Mouse (Mus musculus) stomach, postnatal 0 days (tissue): Measurements from ENCODE around the gene Kif14. TPM values are rescaled to one million over a fixed set of nuclear protein-coding genes. Genes with fewer than 3 reads are reported as not detected.

ENCODE experiments used
- ATAC-seq: fragments of 200-750 bp; cut with Nextera tagmentation; 2 replicates; pipeline ENCODE4 v1.8.0; 2017; ENCODE audit not compliant: low FRiP score, low TSS enrichment
- DNase-seq: peaks from one replicate; pipeline ENCODE4 v3.0.0-alpha.2; 2016; ENCODE audit warnings: low spot score
- H3K27ac ChIP-seq: fragments of 300-500 bp; sonication (generic); replicated peaks from 2 replicates; pipeline ENCODE4 v1.5.1; 2014; ENCODE audit warnings: mild to moderate bottlenecking, control low read depth
- H3K27me3 ChIP-seq: fragments of 300-500 bp; sonication (generic); 2 replicates; pipeline ENCODE4 v1.6.1; 2014; ENCODE audit warnings: low read length; ENCODE audit not compliant: control insufficient read depth, insufficient read depth
- H3K36me3 ChIP-seq: fragments of 300-500 bp; sonication (generic); 2 replicates; pipeline ENCODE4 v1.6.1; 2014; ENCODE audit warnings: low read length, mixed read lengths; ENCODE audit not compliant: control insufficient read depth, insufficient read depth
- H3K4me1 ChIP-seq: fragments of 300-500 bp; sonication (generic); replicated peaks from 2 replicates; pipeline ENCODE4 v1.6.1; 2014; ENCODE audit warnings: antibody characterized with exemption; ENCODE audit not compliant: control insufficient read depth, insufficient read depth
- H3K4me2 ChIP-seq: fragments of 300-500 bp; sonication (generic); replicated peaks from 2 replicates; pipeline ENCODE4 v1.6.1; 2014; ENCODE audit warnings: low read depth, mild to moderate bottlenecking, control low read depth, moderate library complexity
- H3K4me3 ChIP-seq: fragments of 300-500 bp; sonication (generic); 2 replicates; pipeline ENCODE4 v1.5.1; 2014; ENCODE audit warnings: low read depth, low read length, control low read depth
- H3K9ac ChIP-seq: fragments of 300-500 bp; sonication (generic); 2 replicates; pipeline ENCODE4 v1.6.1; 2014; ENCODE audit warnings: mild to moderate bottlenecking, low read length, control low read depth, mixed read lengths
- H3K9me3 ChIP-seq: fragments of 300-500 bp; sonication (generic); 2 replicates; pipeline ENCODE4 v1.6.1; 2016; ENCODE audit warnings: low read length; ENCODE audit not compliant: control insufficient read depth
- CTCF ChIP-seq: IDR thresholded peaks from 2 replicates; pipeline ENCODE4 v1.5.1; 2016; ENCODE audit warnings: antibody characterized with exemption, low read depth, mild to moderate bottlenecking, moderate library complexity
- EP300 ChIP-seq: optimal IDR thresholded peaks from 2 replicates; pipeline ENCODE3; 2016; ENCODE audit warnings: antibody characterized with exemption
- WGBS: fragments of 180-500 bp; shearing (Covaris S2); extraction: QIAGEN DNeasy Blood & Tissue Kit; methylation state at CpG from one replicate; pipeline ENCODE4 v1.1.7; 2014; 5-methylcytosine and 5-hydroxymethylcytosine counted together
- polyA plus RNA-seq: library from polyadenylated mRNA; unstranded; fragments of >200 nt; fragmentation: Nextera tagmentation; extraction: Ambion mirVana; gene quantifications from 2 replicates; pipeline ENCODE4 v1.2.1, GENCODE M21; 2015

Gene Kif14
- polyA plus RNA-seq, 1 experiment from 2014 or later: 1.1 TPM

- H3K27ac ChIP-seq: no peak overlapping the region
- H3K4me3 ChIP-seq: no peak overlapping the region
- H3K9me3 ChIP-seq: no peaks in the 10 kb centered on the region
- DNase-seq (no peak), ATAC-seq (no peak)
- no peaks in the 10 kb centered on the region for H3K4me1 ChIP-seq
- H3K27me3 ChIP-seq: no peaks in the 10 kb centered on the region
- H3K4me2 ChIP-seq: no peak overlapping the region
- WGBS: 66% methylated on average over 5 of the region's 5 CpGs
- no peaks in the 10 kb centered on the region for H3K36me3 ChIP-seq
- TF ChIP-seq EP300: no peak
- no peak for TF ChIP-seq CTCF
- no peak overlapping the region for H3K9ac ChIP-seq
Observed at GRCm38 (mm10) chr1:136450206-136450605, 15.9 kb upstream of the Kif14 start.

GRCm38 (mm10) chr1:136452421-136452820, 13.7 kb upstream of the Kif14 start:
- Histone ChIP-seq H3K4me3 (no peak overlapping the region), H3K36me3 (no peaks in the 10 kb centered on the region), H3K27ac (no peak overlapping the region), H3K4me2 (no peak overlapping the region), H3K27me3 (no peaks in the 10 kb centered on the region), H3K4me1 (no peaks in the 10 kb centered on the region), H3K9me3 (no peaks in the 10 kb centered on the region), H3K9ac (no peak overlapping the region)
- 75% methylated on average over 5 of the region's 5 CpGs for WGBS
- ATAC-seq: no peak
- DNase-seq: no peak
- no peak for TF ChIP-seq EP300

- no peaks in the 10 kb centered on the region for H3K27me3 ChIP-seq
- H3K36me3 ChIP-seq: no peaks in the 10 kb centered on the region
- TF ChIP-seq CTCF (no peak), EP300 (no peak)
- DNase-seq (no peak), ATAC-seq (no peak)
- no peaks in the 10 kb centered on the region for H3K9me3 ChIP-seq
- no peak overlapping the region for H3K27ac ChIP-seq
- H3K4me1 ChIP-seq: no peaks in the 10 kb centered on the region
- H3K9ac ChIP-seq: no peak overlapping the region
- 78% methylated on average over 17 of the region's 17 CpGs for WGBS
- H3K4me3 ChIP-seq: no peak overlapping the region
- H3K4me2 ChIP-seq: no peak overlapping the region
Observed at GRCm38 (mm10) chr1:136455756-136456585, 10.2 kb upstream of the Kif14 start.

GRCm38 (mm10) chr1:136456741-136457140, 9.4 kb upstream of the Kif14 start:
- no peaks in the 10 kb centered on the region for H3K36me3 ChIP-seq
- no peak overlapping the region for H3K9ac ChIP-seq
- H3K4me2 ChIP-seq: no peak overlapping the region
- H3K4me3 ChIP-seq: no peak overlapping the region
- WGBS: 77% methylated on average over 6 of the region's 6 CpGs
- TF ChIP-seq CTCF: no peak
- TF ChIP-seq EP300: no peak
- no peaks in the 10 kb centered on the region for H3K4me1 ChIP-seq
- no peak for DNase-seq
- no peaks in the 10 kb centered on the region for H3K27me3 ChIP-seq
- ATAC-seq: no peak
- H3K27ac ChIP-seq: no peak overlapping the region
- no peaks in the 10 kb centered on the region for H3K9me3 ChIP-seq

GRCm38 (mm10) chr1:136457403-136457802, 8.7 kb upstream of the Kif14 start:
- no peaks in the 10 kb centered on the region for H3K27me3 ChIP-seq
- no peak overlapping the region for H3K4me3 ChIP-seq
- H3K4me1 ChIP-seq: no peaks in the 10 kb centered on the region
- H3K4me2 ChIP-seq: no peak overlapping the region
- H3K9me3 ChIP-seq: no peaks in the 10 kb centered on the region
- H3K36me3 ChIP-seq: no peaks in the 10 kb centered on the region
- 67% methylated on average over 4 of the region's 4 CpGs for WGBS
- no peak overlapping the region for H3K27ac ChIP-seq
- H3K9ac ChIP-seq: no peak overlapping the region
- DNase-seq: no peak
- ATAC-seq: no peak
- TF ChIP-seq CTCF: no peak
- TF ChIP-seq EP300: no peak

GRCm38 (mm10) chr1:136458691-136459245, 7.4 kb upstream of the Kif14 start:
- no peak for TF ChIP-seq EP300
- TF ChIP-seq CTCF: peak; percentile 87
- Histone ChIP-seq H3K4me1 (no peaks in the 10 kb centered on the region), H3K9me3 (no peaks in the 10 kb centered on the region), H3K4me2 (no peak overlapping the region), H3K36me3 (no peaks in the 10 kb centered on the region), H3K4me3 (no peak overlapping the region), H3K27me3 (no peaks in the 10 kb centered on the region), H3K27ac (no peak overlapping the region), H3K9ac (no peak overlapping the region)
- ATAC-seq: peak; percentile 29; the same call in 1 of the 2 replicates
- 28% methylated on average over 9 of the region's 9 CpGs for WGBS
- no peak for DNase-seq
